Mouse (Mus musculus) ES-E14 (cell line): Measurements from ENCODE around the gene Arglu1.

Experiments used
- CHD2 ChIP-seq: IDR thresholded peaks from 2 replicates; pipeline ENCODE4 v1.6.1; 2014; ENCODE audit warnings: mild to moderate bottlenecking, low read depth, low read length, inconsistent platforms
- HCFC1 ChIP-seq: IDR thresholded peaks from 2 replicates; pipeline ENCODE4 v1.6.1; 2012; ENCODE audit warnings: low read length, inconsistent platforms, borderline replicate concordance; ENCODE audit not compliant: insufficient read depth
- MAFK ChIP-seq: IDR thresholded peaks from 2 replicates; pipeline ENCODE4 v1.6.1; 2014; ENCODE audit warnings: mild to moderate bottlenecking, low read depth, low read length, inconsistent platforms; ENCODE audit not compliant: insufficient read depth
- ZC3H11A ChIP-seq: IDR thresholded peaks from 2 replicates; pipeline ENCODE4 v1.6.1; 2012; ENCODE audit warnings: low read depth, mild to moderate bottlenecking, inconsistent platforms, low read length, borderline replicate concordance
- ZNF384 ChIP-seq: IDR thresholded peaks from 2 replicates; pipeline ENCODE4 v1.6.1; 2012; ENCODE audit warnings: low read depth, low read length, inconsistent platforms

- TF ChIP-seq ZNF384 (no peak), MAFK (no peak), HCFC1 (no peak), CHD2 (no peak), ZC3H11A (no peak)
Measured at GRCm38 (mm10) chr8:8674864-8675263, 15.5 kb downstream of the Arglu1 start.
